26 mouse cellular contexts compared by ENCODE assay signal in the genomic region with DNA sequence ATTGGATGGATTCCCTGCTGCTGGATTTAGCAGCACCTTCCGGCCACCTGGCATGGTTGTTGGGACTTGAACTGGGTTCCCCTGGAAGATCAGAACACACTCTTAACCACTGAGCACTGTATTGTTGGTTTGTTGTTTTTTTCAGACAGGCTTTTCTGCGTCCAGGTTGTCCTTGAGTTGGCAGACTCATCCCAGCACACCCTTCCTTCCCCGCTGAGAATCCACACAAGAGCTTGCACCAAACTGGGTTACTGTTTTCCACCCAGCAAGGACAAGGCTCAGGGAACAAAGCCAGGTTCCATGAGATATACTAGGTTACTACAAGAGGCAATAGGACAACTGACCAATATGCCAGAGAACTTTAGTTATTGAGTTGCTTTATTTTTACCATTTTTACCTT. TPM values are rescaled to one million over a fixed set of nuclear protein-coding genes. Genes with fewer than 3 reads are reported as not detected.
A peak's percentile ranks its signal among the peaks of the same experiment; 100 is the strongest.
DNase-seq lines count a peak whose midpoint lies in the region; TF ChIP-seq lines count a peak whose summit lies in the region.
"Had no signal": no experiment of that assay in that cellular context is flagged by ENCODE, and none has a peak within 500 bp of the region (broad histone marks: within the 10 kb centered on the region; RNA-seq: fewer than 3 reads in every experiment).

No protein-coding gene starts in this region.

- H3K9me3 ChIP-seq in E14TG2a.4 (ENCODE audit: low read length) = no peaks in the 10 kb centered on the region
- no peaks in the 10 kb centered on the region for H3K9me3 ChIP-seq in ES-E14 (ENCODE audit: control insufficient read depth, insufficient read depth, low read depth, low read length)
- H3K9me3 ChIP-seq: embryonic facial prominence, embryonic 10.5 days; embryonic facial prominence, embryonic 13.5 days; forebrain, embryonic 12.5 days; forebrain, embryonic 15.5 days; G1E; hindbrain, embryonic 12.5 days; hindbrain, embryonic 15.5 days had no signal

- no peaks in the 10 kb centered on the region for H3K36me3 ChIP-seq in E14TG2a.4 (ENCODE audit: insufficient read depth, low read length)
- no peaks in the 10 kb centered on the region for H3K36me3 ChIP-seq in ES-E14 (ENCODE audit: control insufficient read depth, insufficient read depth, low read length, poor library complexity, severe bottlenecking)
- H3K36me3 ChIP-seq: embryonic facial prominence, embryonic 10.5 days; embryonic facial prominence, embryonic 13.5 days; forebrain, embryonic 12.5 days; forebrain, embryonic 15.5 days; G1E; hindbrain, embryonic 12.5 days; hindbrain, embryonic 15.5 days had no signal

- H3K4me1 ChIP-seq in E14TG2a.4 (replicated peaks; ENCODE audit: low read depth, low read length) (peaks cover 73% of the 10 kb centered on the region), ES-E14 (ENCODE audit: control insufficient read depth in 2 of 2, insufficient read depth in 2 of 2, low read length in 2 of 2, poor library complexity in 1 of 2) (peaks cover 0 to 9% of the 10 kb centered on the region in 2 experiments)

- TF ChIP-seq CTCF in E14TG2a.4 (conservative IDR thresholded peaks at IDR 0.05; ENCODE audit: low read length) = no peak

- H3K9ac ChIP-seq in ES-E14 (ENCODE audit: insufficient read depth, low read depth, low read length, poor library complexity, severe bottlenecking) = no peak overlapping the region
- H3K9ac ChIP-seq: embryonic facial prominence, embryonic 13.5 days; forebrain, embryonic 12.5 days; forebrain, embryonic 15.5 days; hindbrain, embryonic 12.5 days; hindbrain, embryonic 15.5 days had no signal

- H3K27ac ChIP-seq in ES-E14 (ENCODE audit: insufficient read depth, low read depth, low read length, poor library complexity, severe bottlenecking) = peak overlapping the region; percentile 5; the same call in 1 of the 2 replicates
- H3K27ac ChIP-seq: embryonic facial prominence, embryonic 10.5 days; embryonic facial prominence, embryonic 13.5 days; forebrain, embryonic 12.5 days; forebrain, embryonic 15.5 days; gastrocnemius, adult 2 months; hindbrain, embryonic 12.5 days; hindbrain, embryonic 15.5 days had no signal

- no peaks in the 10 kb centered on the region for H3K27me3 ChIP-seq in E14TG2a.4 (ENCODE audit: insufficient read depth, low read length)
- H3K27me3 ChIP-seq: CH12.LX; embryonic facial prominence, embryonic 13.5 days; Patski had no signal

- H3K4me3 ChIP-seq in E14TG2a.4 (replicated peaks; ENCODE audit: low read length) = peak overlapping the region; percentile 14; the same call in 1 of the 2 replicates
- no peak overlapping the region for H3K4me3 ChIP-seq in ES-E14 (ENCODE audit: insufficient read depth in 1 of 2, low read depth in 1 of 2, low read length in 2 of 2, poor library complexity in 1 of 2, severe bottlenecking in 1 of 2)
- H3K4me3 ChIP-seq: embryonic facial prominence, embryonic 10.5 days; embryonic facial prominence, embryonic 13.5 days; erythroblast, embryonic 14.5 days; forebrain, embryonic 12.5 days; forebrain, embryonic 15.5 days; gastrocnemius, adult 2 months; hindbrain, embryonic 12.5 days; hindbrain, embryonic 15.5 days had no signal

- in situ Hi-C loops in ES-E14 (cut with MboI; ENCODE audit: low sequenced_read_pairs in 2 of 2, unreplicated experiment in 2 of 2) = no loop called here

- DNase-seq in adrenal gland, adult 2 months = peak; percentile 68
- no peak for DNase-seq in adrenal gland, adult 18-20 months (ENCODE audit: low spot score in 2 of 2)
- DNase-seq in ES-E14 (ENCODE audit: low read depth, low spot score) = no peak
- peak; percentile 67 for DNase-seq in adrenal gland, postnatal 14 days
- no peak for DNase-seq in lung, postnatal 4 days
- DNase-seq in cerebellum, adult 18-20 months = no peak
- DNase-seq: B cell, adult 2 months; cerebellum, adult 11 months; cerebellum, adult 8-10 months; cerebellum, postnatal 36 days; gastrocnemius, adult 2 months; gastrocnemius, postnatal 14 days; heart, adult 11 months; kidney, adult 11 months; kidney, adult 8-10 months had no signal

TF ChIP-seq in ES-E14, 5 proteins besides CTCF, POLR2A, EP300 and RAD21:
- TF ChIP-seq ZNF384 (IDR thresholded peaks at IDR 0.05; ENCODE audit: low read depth, low read length) (no peak), HCFC1 (IDR thresholded peaks at IDR 0.05; ENCODE audit: borderline replicate concordance, insufficient read depth, low read length) (no peak), CHD2 (IDR thresholded peaks at IDR 0.05; ENCODE audit: low read depth, low read length) (no peak), MAFK (IDR thresholded peaks at IDR 0.05; ENCODE audit: insufficient read depth, low read depth, low read length) (no peak), ZC3H11A (IDR thresholded peaks at IDR 0.05; ENCODE audit: borderline replicate concordance, low read depth, low read length) (no peak)
TF ChIP-seq in ES-E14: peak in this region for 0.

RNA-seq across cellular contexts. Expression of gene Set, which starts 0.4 kb away (rescaled TPM):
- total RNA-seq in adrenal gland, adult 2 months (2021) = 100 to 1,000 TPM; 202 to 236 TPM
- 94.3 and 101 TPM in 2 replicates for polyA plus RNA-seq in adrenal gland, adult 2 months (2012; rRNA removed)
- 100 to 1,000 TPM; 210 to 272 TPM for total RNA-seq in adrenal gland, adult 18-20 months (2021)
- 695 and 901 TPM in 2 replicates for total RNA-seq in ES-E14 (2012; rRNA removed)
- total RNA-seq in adrenal gland, postnatal 14 days (2021) = 250 and 278 TPM in 2 replicates

RNA-seq across cellular contexts. Expression of gene Wdr34, which starts 8.1 kb away (rescaled TPM):
- total RNA-seq in adrenal gland, adult 2 months (2021) = 10 to 100 TPM; 14.7 to 22.0 TPM
- 59.2 and 62.5 TPM in 2 replicates for polyA plus RNA-seq in adrenal gland, adult 2 months (2012; rRNA removed)
- total RNA-seq in adrenal gland, adult 18-20 months (2021) = 10 to 100 TPM; 15.9 to 18.3 TPM
- 22.6 and 35.2 TPM in 2 replicates for total RNA-seq in ES-E14 (2012; rRNA removed)
- 18.5 and 20.2 TPM in 2 replicates for total RNA-seq in adrenal gland, postnatal 14 days (2021)

RNA-seq across cellular contexts. Expression of gene Pkn3, which starts 20.7 kb away (rescaled TPM):
- total RNA-seq in adrenal gland, adult 2 months (2021) = 1 to 10 TPM; 4.7 to 6.2 TPM
- 5.5 and 8.8 TPM in 2 replicates for polyA plus RNA-seq in adrenal gland, adult 2 months (2012; rRNA removed)
- 1 to 10 TPM; 5.6 to 6.2 TPM for total RNA-seq in adrenal gland, adult 18-20 months (2021)
- 19.1 and 24.3 TPM in 2 replicates for total RNA-seq in ES-E14 (2012; rRNA removed)
- total RNA-seq in adrenal gland, postnatal 14 days (2021) = 5.7 and 10.9 TPM in 2 replicates

RNA-seq across cellular contexts. Expression of gene Zdhhc12, which starts 36.7 kb away (rescaled TPM):
- total RNA-seq in adrenal gland, adult 2 months (2021) = 10 to 100 TPM; 16.2 to 18.9 TPM
- polyA plus RNA-seq in adrenal gland, adult 2 months (2012; rRNA removed) = 120 and 123 TPM in 2 replicates
- 10 to 100 TPM in 1 of 2 experiments, 1 to 10 TPM in 1; 9.7 to 15.6 TPM for total RNA-seq in adrenal gland, adult 18-20 months (2021)
- 133 and 202 TPM in 2 replicates for total RNA-seq in ES-E14 (2012; rRNA removed)
- total RNA-seq in adrenal gland, postnatal 14 days (2021) = 13.9 and 18.3 TPM in 2 replicates

Comparison
In these comparisons a context has a peak if more than half of its experiments do, and no peak if none do; other contexts are left out.
1. DNase-seq: peak in adrenal gland, adult 2 months (single experiment) and adrenal gland, postnatal 14 days (single experiment); none in adrenal gland, adult 18-20 months (0 of 2), ES-E14 (single experiment), lung, postnatal 4 days (0 of 2) and cerebellum, adult 18-20 months (0 of 2).